Mouse (Mus musculus) thymus, adult 2 months (tissue): ENCODE results near the gene Wnk2. TPM values are rescaled to one million over a fixed set of nuclear protein-coding genes. Genes with fewer than 3 reads are reported as not detected.

Source experiments
- DNase-seq: peaks from one replicate; pipeline ENCODE4 v3.0.0; 2021
- H3K27ac ChIP-seq: fragments of 200-500 bp; 2 replicates; pipeline ENCODE4 v1.5.1; 2012; ENCODE audit warnings: low read length, control low read depth; ENCODE audit not compliant: control insufficient read depth, insufficient read depth
- H3K27me3 ChIP-seq: fragments of 200-500 bp; 2 replicates; pipeline ENCODE4 v1.6.1; 2012; ENCODE audit warnings: mild to moderate bottlenecking, low read length, moderate library complexity, mixed read lengths; ENCODE audit not compliant: control insufficient read depth, insufficient read depth
- H3K36me3 ChIP-seq: fragments of 200-500 bp; 2 replicates; pipeline ENCODE4 v1.6.1; 2012; ENCODE audit warnings: mild to moderate bottlenecking, low read length, moderate library complexity; ENCODE audit not compliant: control insufficient read depth, insufficient read depth
- H3K4me1 ChIP-seq: fragments of 200-500 bp; replicated peaks from 2 replicates; pipeline ENCODE4 v1.6.1; 2012; ENCODE audit warnings: low read length; ENCODE audit not compliant: control insufficient read depth, insufficient read depth
- H3K4me3 ChIP-seq: fragments of 200-500 bp; 2 replicates; pipeline ENCODE4 v1.5.1; 2012; ENCODE audit warnings: mild to moderate bottlenecking, low read length, control low read depth, moderate library complexity; ENCODE audit not compliant: control insufficient read depth, insufficient read depth
- CTCF ChIP-seq: fragments of 200-500 bp; IDR thresholded peaks from 2 replicates; pipeline ENCODE4 v1.5.1; 2012; ENCODE audit warnings: mild to moderate bottlenecking, control low read depth, low read length, moderate library complexity, borderline replicate concordance; ENCODE audit not compliant: control insufficient read depth, poor library complexity, insufficient read depth; ENCODE audit errors: extremely low read depth
- POLR2A ChIP-seq: fragments of 200-500 bp; IDR thresholded peaks from 2 replicates; pipeline ENCODE4 v1.6.1; 2012; ENCODE audit warnings: mild to moderate bottlenecking, low read length, control low read depth, moderate library complexity; ENCODE audit not compliant: control insufficient read depth, poor library complexity, insufficient read depth; ENCODE audit errors: extremely low read depth
- WGBS: fragments of 180-500 bp; shearing (Covaris S2); methylation state at CpG from one replicate; pipeline ENCODE4 v1.1.7; 2018; 5-methylcytosine and 5-hydroxymethylcytosine counted together
- polyA plus RNA-seq: library from polyadenylated mRNA; depleted of rRNA; stranded (reverse); fragments of >200 nt; gene quantifications from 2 replicates; pipeline ENCODE4 v1.2.3, GENCODE M21; 2012

Gene Wnk2
- polyA plus RNA-seq, 1 experiment, result 3.9 TPM

DNA sequence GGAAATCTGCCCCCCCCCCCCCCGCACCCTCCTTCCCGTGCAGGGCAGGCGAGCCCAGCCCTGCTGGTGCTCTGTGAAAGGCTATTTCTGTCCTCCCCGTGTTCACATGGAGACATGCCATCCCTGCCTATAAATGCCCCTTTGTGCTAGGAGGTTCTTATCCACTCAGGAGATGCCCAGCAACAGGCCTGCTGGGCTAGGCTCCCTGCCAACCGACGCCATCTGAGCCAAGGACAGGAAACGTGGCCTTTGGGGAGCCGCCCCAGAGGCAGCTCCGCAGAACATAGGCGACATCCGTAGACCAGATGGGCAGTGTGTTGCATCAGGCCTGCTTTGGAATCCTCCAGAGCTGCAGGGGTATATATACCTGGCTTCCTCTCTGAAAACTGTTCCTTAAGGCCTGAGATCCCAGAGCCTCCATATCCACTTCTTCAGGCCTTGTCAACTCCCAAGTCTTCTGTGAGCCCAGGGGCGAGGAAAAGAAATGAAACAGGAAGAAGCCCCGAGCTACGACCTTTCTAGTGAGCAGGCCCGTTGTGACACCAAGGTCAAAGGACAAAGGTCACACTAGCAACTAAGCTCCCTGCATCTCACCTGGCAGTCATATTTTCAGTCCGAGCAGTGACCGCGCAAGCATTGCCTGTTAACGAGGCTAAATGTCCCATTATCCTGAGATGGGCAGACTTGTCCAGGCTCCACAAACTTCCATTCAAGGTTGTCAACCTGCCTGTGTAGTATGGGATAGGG lies 31.2 kb upstream of the Wnk2 start:
- H3K27ac ChIP-seq, result no peak overlapping the region

DNA sequence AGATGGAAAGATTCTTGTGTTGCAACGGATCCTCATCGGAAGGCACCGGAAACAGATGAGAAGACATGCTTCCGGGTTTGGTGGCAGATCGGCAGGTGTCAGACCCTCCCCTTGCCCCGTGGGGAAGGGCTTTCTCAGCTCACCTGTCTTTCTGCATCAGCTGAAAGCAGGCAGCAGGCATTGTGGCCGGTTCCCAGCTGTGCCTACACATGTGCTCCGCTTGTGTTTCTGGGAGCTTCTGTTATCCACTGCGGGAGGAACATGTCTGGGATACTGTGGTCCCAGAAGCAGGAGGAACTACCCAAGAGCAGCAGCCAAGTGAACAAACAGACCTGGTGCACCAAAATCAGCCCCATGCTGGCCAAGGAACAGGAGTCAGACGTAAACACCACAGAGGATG lies 27.7 kb upstream of the Wnk2 start:
- 94% methylated on average over 10 of the region's 10 CpGs for WGBS
- TF ChIP-seq POLR2A (no peak), CTCF (no peak)
- no peaks in the 10 kb centered on the region for H3K4me1 ChIP-seq
- no peak overlapping the region for H3K27ac ChIP-seq
- H3K36me3 ChIP-seq, result no peaks in the 10 kb centered on the region
- H3K27me3 ChIP-seq, result no peaks in the 10 kb centered on the region
- DNase-seq, result no peak
- no peak overlapping the region for H3K4me3 ChIP-seq

More for the DNA sequence above, 31.2 kb upstream of the Wnk2 start:
- no peak for DNase-seq
- Histone ChIP-seq H3K36me3 (no peaks in the 10 kb centered on the region), H3K27me3 (no peaks in the 10 kb centered on the region), H3K4me1 (no peaks in the 10 kb centered on the region), H3K4me3 (no peak overlapping the region)
- TF ChIP-seq CTCF, result no peak
- no peak for TF ChIP-seq POLR2A
- WGBS, result 82% methylated on average over 19 of the region's 19 CpGs

DNA sequence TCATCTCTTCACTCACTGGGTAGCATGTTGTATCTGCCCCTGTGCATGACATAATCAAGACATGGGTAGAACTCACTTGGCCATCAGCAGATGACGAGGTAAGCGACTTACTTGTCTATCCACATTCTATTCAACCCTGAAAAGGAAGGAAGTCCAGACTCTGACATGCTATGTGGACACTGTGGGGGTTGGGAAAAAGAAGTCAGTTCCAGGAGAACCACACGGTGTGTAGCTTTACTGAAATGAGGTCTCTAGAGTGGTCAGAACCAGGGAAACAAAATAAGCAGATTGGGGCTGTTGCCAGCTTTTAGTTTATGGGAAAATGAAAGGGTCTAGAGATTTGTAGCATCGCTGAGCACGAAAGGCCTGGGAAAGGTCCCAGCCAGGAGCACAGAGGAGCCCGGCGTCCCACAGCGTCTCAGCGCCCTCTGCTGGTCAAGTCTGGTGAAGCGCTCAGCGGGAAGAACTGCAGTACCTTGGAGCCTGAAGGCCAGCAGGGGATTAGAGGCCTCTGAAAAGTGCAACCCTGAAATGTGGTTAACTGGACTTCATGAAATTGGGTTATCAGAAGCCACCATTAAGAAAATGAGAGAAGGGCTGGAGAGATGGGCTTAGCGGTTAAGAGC lies 25.3 kb upstream of the Wnk2 start:
- Histone ChIP-seq H3K4me3 (no peak overlapping the region), H3K36me3 (no peaks in the 10 kb centered on the region), H3K27me3 (no peaks in the 10 kb centered on the region), H3K27ac (no peak overlapping the region), H3K4me1 (0 out of 2 replicates have a peak, but pooled peaks cover 2% of the 10 kb centered on the region)
- 18% methylated on average over 12 of the region's 12 CpGs for WGBS
- DNase-seq, result peak; percentile 80
- TF ChIP-seq POLR2A (no peak), CTCF (peak; percentile 93)

DNA sequence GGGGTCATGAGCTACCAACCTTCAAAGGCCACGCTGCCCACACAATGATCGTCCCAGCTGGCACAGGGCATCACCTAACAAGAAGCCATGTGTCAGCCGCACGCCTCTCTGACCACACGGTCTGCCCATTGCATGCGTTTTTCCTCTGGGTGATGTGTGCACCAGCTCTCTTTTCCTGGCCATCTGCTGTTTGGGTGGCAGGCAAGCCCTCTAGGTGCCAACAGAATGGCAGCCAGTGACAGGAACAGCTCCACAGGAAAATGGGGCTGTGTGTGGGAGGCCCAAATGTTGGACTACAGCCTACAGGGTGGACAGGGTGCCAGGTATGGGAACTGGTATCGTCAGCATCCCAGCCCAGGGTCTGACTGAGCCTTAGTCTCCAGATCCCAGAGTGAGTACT lies 24.5 kb upstream of the Wnk2 start:
- WGBS, result 97% methylated on average over 7 of the region's 7 CpGs
- TF ChIP-seq POLR2A, result no peak
- TF ChIP-seq CTCF, result no peak
- H3K27ac ChIP-seq, result no peak overlapping the region
- no peaks in the 10 kb centered on the region for H3K27me3 ChIP-seq
- no peak for DNase-seq
- H3K4me3 ChIP-seq, result no peak overlapping the region
- 0 out of 2 replicates have a peak, but pooled peaks cover 4% of the 10 kb centered on the region for H3K4me1 ChIP-seq
- H3K36me3 ChIP-seq, result no peaks in the 10 kb centered on the region

DNA sequence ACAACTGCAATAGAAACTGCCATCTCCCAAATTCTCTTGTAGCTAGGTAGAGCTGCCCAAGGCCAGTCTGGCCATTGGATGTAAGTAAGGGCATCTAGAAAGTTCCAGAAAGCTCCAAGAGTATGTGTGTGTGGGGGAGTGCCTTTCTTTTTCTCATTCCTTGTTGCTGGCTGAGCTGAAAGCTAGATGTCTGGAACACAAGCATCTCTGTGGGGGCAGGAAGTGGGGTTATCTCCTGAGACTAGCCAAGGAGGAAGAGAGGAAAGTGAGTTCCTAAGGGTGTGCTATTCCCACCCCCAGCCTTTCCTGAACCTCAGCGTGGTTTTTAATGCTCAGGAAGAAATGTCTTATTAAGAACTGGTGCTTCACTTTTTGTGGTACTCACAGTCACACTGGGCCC lies 23.9 kb upstream of the Wnk2 start:
- no peak overlapping the region for H3K4me3 ChIP-seq
- H3K27ac ChIP-seq, result no peak overlapping the region
- no peak for DNase-seq
- no peaks in the 10 kb centered on the region for H3K27me3 ChIP-seq
- 30% methylated on average over 1 of the region's 1 CpGs for WGBS
- 0 out of 2 replicates have a peak, but pooled peaks cover 4% of the 10 kb centered on the region for H3K4me1 ChIP-seq
- no peaks in the 10 kb centered on the region for H3K36me3 ChIP-seq
- TF ChIP-seq CTCF, result no peak
- no peak for TF ChIP-seq POLR2A

DNA sequence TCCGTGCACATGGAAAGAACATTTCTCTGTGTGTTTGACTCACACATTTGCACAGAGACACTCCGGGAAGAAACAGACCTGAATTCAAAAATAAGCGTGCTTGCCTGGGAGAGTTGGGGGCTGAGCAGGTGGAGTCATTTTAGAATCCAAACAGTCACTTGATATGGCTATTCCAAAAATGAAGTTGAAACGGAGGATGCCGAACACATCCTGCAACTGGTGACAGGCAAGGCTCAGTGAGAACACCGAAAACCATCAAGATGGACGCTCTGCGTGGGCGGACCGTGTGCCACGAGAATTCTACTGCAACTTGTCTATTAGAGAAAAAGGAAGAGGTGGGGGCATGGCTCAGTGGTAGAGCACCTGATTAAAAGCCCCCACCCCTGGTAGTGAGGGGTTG lies 22.8 kb upstream of the Wnk2 start:
- DNase-seq, result no peak
- Histone ChIP-seq H3K27ac (no peak overlapping the region), H3K27me3 (no peaks in the 10 kb centered on the region), H3K4me3 (no peak overlapping the region), H3K4me1 (0 out of 2 replicates have a peak, but pooled peaks cover 4% of the 10 kb centered on the region), H3K36me3 (no peaks in the 10 kb centered on the region)
- 96% methylated on average over 11 of the region's 11 CpGs for WGBS
- TF ChIP-seq POLR2A (no peak), CTCF (no peak)
